Mouse (Mus musculus): Measurements from ENCODE around the gene Spata21. TPM values are rescaled to one million over a fixed set of nuclear protein-coding genes. Genes with fewer than 3 reads are reported as not detected.
A peak's percentile ranks its signal among the peaks of the same experiment; 100 is the strongest.

The Spata21 gene
- polyA plus RNA-seq, 1 experiment from 2014 or later = 0.55 TPM

DNA sequence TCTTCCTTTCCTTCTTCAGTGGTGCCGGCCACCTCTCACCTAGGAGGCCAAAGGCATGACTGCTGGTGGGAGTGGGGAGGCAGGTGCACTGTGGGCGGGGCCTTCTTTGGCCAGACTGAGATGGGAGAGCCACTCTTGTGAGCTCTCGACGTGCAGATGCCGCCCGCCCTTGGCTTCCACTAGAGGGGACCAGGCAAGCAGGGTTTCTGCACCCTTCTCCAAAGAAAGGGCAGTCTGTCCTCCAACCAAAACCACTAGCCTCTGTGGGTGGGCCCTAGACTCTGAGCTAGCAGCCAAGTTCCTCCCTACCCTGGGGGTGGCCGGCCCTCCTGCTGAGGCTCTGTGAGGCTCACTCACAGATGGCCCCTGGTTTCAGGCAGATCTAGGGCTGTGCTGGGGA lies 25.7 kb downstream of the Spata21 start:
- no peak for DNase-seq (ENCODE audit: low spot score)
- H3K9ac ChIP-seq (ENCODE audit: low read depth, low read length) = no peak overlapping the region
- no peak overlapping the region for H3K27ac ChIP-seq

GRCm38 (mm10) chr4:141114521-141114981 lies 26.4 kb downstream of the Spata21 start:
- no peak overlapping the region for H3K4me2 ChIP-seq (ENCODE audit: low read length)
- peaks cover 52% of the 10 kb centered on the region for H3K36me3 ChIP-seq (ENCODE audit: insufficient read depth, low read length)
- H3K9ac ChIP-seq (ENCODE audit: low read depth, low read length) = 0 out of 2 replicates have a peak overlapping the region, but pooled peaks have one; percentile 13
- no peak for DNase-seq (ENCODE audit: low spot score)
- 0 out of 2 replicates have a peak overlapping the region, but pooled peaks have one; percentile 8 for H3K27ac ChIP-seq
- ATAC-seq (replicated peaks; ENCODE audit: low FRiP score, low read depth) = no peak
- 88% methylated on average over 6 of the region's 6 CpGs for WGBS
- no peaks in the 10 kb centered on the region for H3K27me3 ChIP-seq (ENCODE audit: insufficient read depth, low read length)
- no peaks in the 10 kb centered on the region for H3K4me1 ChIP-seq (replicated peaks; ENCODE audit: insufficient read depth, low read length)
- H3K4me3 ChIP-seq (replicated peaks; ENCODE audit: low read depth, low read length) = no peak overlapping the region
- TF ChIP-seq CTCF (IDR thresholded peaks at IDR 0.05; ENCODE audit: low read depth) = no peak
- H3K9me3 ChIP-seq (replicated peaks; ENCODE audit: low read length) = no peaks in the 10 kb centered on the region

More for the DNA sequence above, 25.7 kb downstream of the Spata21 start:
- 70% methylated on average over 7 of the region's 7 CpGs for WGBS
- ATAC-seq (replicated peaks; ENCODE audit: low FRiP score, low read depth) = no peak
- Histone ChIP-seq H3K4me2 (ENCODE audit: low read length) (no peak overlapping the region), H3K36me3 (ENCODE audit: insufficient read depth, low read length) (peaks cover 52% of the 10 kb centered on the region), H3K27me3 (ENCODE audit: insufficient read depth, low read length) (no peaks in the 10 kb centered on the region), H3K9me3 (replicated peaks; ENCODE audit: low read length) (no peaks in the 10 kb centered on the region), H3K4me1 (replicated peaks; ENCODE audit: insufficient read depth, low read length) (no peaks in the 10 kb centered on the region), H3K4me3 (replicated peaks; ENCODE audit: low read depth, low read length) (no peak overlapping the region)
- 0 out of 2 replicates have a peak, but pooled peaks have one; percentile 2 for TF ChIP-seq CTCF (IDR thresholded peaks at IDR 0.05; ENCODE audit: low read depth)

- H3K9me3 ChIP-seq (replicated peaks; ENCODE audit: low read length) = no peaks in the 10 kb centered on the region
- peaks cover 52% of the 10 kb centered on the region for H3K36me3 ChIP-seq (ENCODE audit: insufficient read depth, low read length)
- ATAC-seq (replicated peaks; ENCODE audit: low FRiP score, low read depth) (no peak), DNase-seq (ENCODE audit: low spot score) (no peak)
- 81% methylated on average over 8 of the region's 8 CpGs for WGBS
- H3K4me3 ChIP-seq (replicated peaks; ENCODE audit: low read depth, low read length) = no peak overlapping the region
- no peak overlapping the region for H3K4me2 ChIP-seq (ENCODE audit: low read length)
- H3K27ac ChIP-seq = no peak overlapping the region
- H3K27me3 ChIP-seq (ENCODE audit: insufficient read depth, low read length) = no peaks in the 10 kb centered on the region
- no peak for TF ChIP-seq CTCF (IDR thresholded peaks at IDR 0.05; ENCODE audit: low read depth)
- H3K9ac ChIP-seq (ENCODE audit: low read depth, low read length) = no peak overlapping the region
- no peaks in the 10 kb centered on the region for H3K4me1 ChIP-seq (replicated peaks; ENCODE audit: insufficient read depth, low read length)
Observed at GRCm38 (mm10) chr4:141115398-141115797, 27.3 kb downstream of the Spata21 start.

- no peak for ATAC-seq (replicated peaks; ENCODE audit: low FRiP score, low read depth)
- Histone ChIP-seq H3K36me3 (ENCODE audit: insufficient read depth, low read length) (peaks cover 33% of the 10 kb centered on the region), H3K9me3 (replicated peaks; ENCODE audit: low read length) (no peaks in the 10 kb centered on the region)
Observed at GRCm38 (mm10) chr4:141118691-141119090, 30.6 kb downstream of the Spata21 start.

GRCm38 (mm10) chr4:141120700-141121099 lies 32.6 kb downstream of the Spata21 start:
- DNase-seq (ENCODE audit: low spot score) = peak; percentile 82
- WGBS = 30% methylated on average over 11 of the region's 11 CpGs
- TF ChIP-seq CTCF (IDR thresholded peaks at IDR 0.05; ENCODE audit: low read depth) = peak; percentile 84

More at GRCm38 (mm10) chr4:141118691-141119090, 30.6 kb downstream of the Spata21 start:
- WGBS = 57% methylated on average over 4 of the region's 4 CpGs
- Histone ChIP-seq H3K4me3 (replicated peaks; ENCODE audit: low read depth, low read length) (no peak overlapping the region), H3K4me2 (ENCODE audit: low read length) (no peak overlapping the region), H3K27ac (0 out of 2 replicates have a peak overlapping the region, but pooled peaks have one; percentile 42), H3K27me3 (ENCODE audit: insufficient read depth, low read length) (no peaks in the 10 kb centered on the region), H3K9ac (ENCODE audit: low read depth, low read length) (no peak overlapping the region), H3K4me1 (replicated peaks; ENCODE audit: insufficient read depth, low read length) (peaks cover 3% of the 10 kb centered on the region; the same call in 1 of the 2 replicates)
- no peak for DNase-seq (ENCODE audit: low spot score)
- TF ChIP-seq CTCF (IDR thresholded peaks at IDR 0.05; ENCODE audit: low read depth) = no peak

DNA sequence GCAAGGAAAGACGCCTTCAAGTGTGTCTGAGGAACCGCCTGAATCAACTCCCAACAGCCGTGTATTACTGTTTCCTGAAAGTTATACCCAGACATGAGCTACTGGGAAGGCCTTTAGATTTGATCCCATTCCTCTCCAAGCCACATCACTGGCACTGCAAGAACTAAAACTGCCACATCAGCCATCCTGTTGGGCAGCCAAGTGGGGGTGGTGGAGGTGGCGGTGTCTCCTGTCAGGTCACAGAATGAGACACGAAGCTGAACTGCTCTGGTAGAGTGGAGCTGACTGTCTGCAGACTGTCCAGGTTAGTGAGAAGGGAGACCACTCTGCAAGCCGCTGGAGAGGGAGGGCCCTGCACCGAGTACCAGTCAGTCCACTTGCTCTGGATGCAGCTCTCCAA lies 34.5 kb downstream of the Spata21 start:
- Histone ChIP-seq H3K4me1 (replicated peaks; ENCODE audit: insufficient read depth, low read length) (peaks cover 5% of the 10 kb centered on the region; the same call in 1 of the 2 replicates), H3K9ac (ENCODE audit: low read depth, low read length) (no peak overlapping the region), H3K27me3 (ENCODE audit: insufficient read depth, low read length) (no peaks in the 10 kb centered on the region), H3K36me3 (ENCODE audit: insufficient read depth, low read length) (no peaks in the 10 kb centered on the region), H3K9me3 (replicated peaks; ENCODE audit: low read length) (no peaks in the 10 kb centered on the region), H3K4me3 (replicated peaks; ENCODE audit: low read depth, low read length) (no peak overlapping the region), H3K27ac (no peak overlapping the region; the same call in 1 of the 2 replicates), H3K4me2 (ENCODE audit: low read length) (no peak overlapping the region)
- WGBS = 68% methylated on average over 7 of the region's 7 CpGs
- TF ChIP-seq CTCF (IDR thresholded peaks at IDR 0.05; ENCODE audit: low read depth) = no peak
- ATAC-seq (replicated peaks; ENCODE audit: low FRiP score, low read depth) (no peak), DNase-seq (ENCODE audit: low spot score) (no peak)

More at GRCm38 (mm10) chr4:141120700-141121099, 32.6 kb downstream of the Spata21 start:
- H3K4me1 ChIP-seq (replicated peaks; ENCODE audit: insufficient read depth, low read length) = peaks cover 5% of the 10 kb centered on the region; the same call in 1 of the 2 replicates
- peaks cover 15% of the 10 kb centered on the region for H3K36me3 ChIP-seq (ENCODE audit: insufficient read depth, low read length)
- H3K9me3 ChIP-seq (replicated peaks; ENCODE audit: low read length) = no peaks in the 10 kb centered on the region
- H3K9ac ChIP-seq (ENCODE audit: low read depth, low read length) = no peak overlapping the region
- no peak overlapping the region for H3K4me3 ChIP-seq (replicated peaks; ENCODE audit: low read depth, low read length)
- no peak overlapping the region for H3K27ac ChIP-seq
- H3K27me3 ChIP-seq (ENCODE audit: insufficient read depth, low read length) = no peaks in the 10 kb centered on the region
- ATAC-seq (replicated peaks; ENCODE audit: low FRiP score, low read depth) = 0 out of 2 replicates have a peak, but pooled peaks have one; percentile 38
- no peak overlapping the region for H3K4me2 ChIP-seq (ENCODE audit: low read length)
